Mouse (Mus musculus): ENCODE results near the gene Lrrc4b.

- no peak for TF ChIP-seq CTCF (IDR thresholded peaks at IDR 0.05; ENCODE audit: low read depth)
- no peak for TF ChIP-seq EP300 (optimal IDR thresholded peaks at IDR 0.05)
These were observed 36.5 kb upstream of the Lrrc4b start for GRCm38 (mm10) chr7:44392341-44392740.
